Mouse (Mus musculus): Measurements from ENCODE around the gene Ip6k3.
A peak's percentile ranks its signal among the peaks of the same experiment; 100 is the strongest.

The Ip6k3 gene

DNA sequence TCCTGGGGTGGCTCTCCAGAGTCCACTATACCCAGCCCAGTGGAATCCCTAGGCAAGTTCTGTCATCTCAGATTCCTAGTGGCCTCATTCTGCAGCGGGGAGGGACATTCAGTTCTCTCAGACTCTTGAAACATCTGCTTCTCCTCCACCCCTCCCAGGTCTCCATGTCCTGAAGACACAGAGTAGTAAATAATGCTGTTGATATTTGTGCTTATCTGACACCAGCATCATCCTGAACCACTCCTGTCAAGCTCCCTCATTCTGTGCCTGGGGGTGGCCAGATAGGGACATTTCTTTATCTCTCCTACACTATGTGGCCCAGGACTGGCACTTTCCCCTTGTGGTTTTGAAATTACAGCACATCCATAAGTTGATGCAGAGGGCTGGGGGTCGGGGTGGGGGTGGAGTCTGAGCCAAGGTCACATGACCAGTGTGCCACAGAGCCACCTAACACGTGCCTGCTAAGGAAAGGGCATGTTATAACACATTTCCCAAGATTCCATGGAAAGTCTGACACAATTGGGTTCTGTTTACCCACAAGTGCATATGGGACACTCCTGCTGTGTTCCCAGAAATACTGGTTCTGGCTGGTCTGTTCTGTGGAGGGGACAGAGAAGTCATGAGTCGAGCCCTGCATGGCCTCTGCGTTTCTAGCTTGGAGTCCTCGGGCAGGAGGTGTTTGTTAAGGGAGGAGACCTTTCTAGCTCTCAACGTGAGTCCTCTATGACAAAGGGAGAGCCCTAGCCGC lies 14.4 kb downstream of the Ip6k3 start:
- no peak for DNase-seq (ENCODE audit: low spot score)

DNA sequence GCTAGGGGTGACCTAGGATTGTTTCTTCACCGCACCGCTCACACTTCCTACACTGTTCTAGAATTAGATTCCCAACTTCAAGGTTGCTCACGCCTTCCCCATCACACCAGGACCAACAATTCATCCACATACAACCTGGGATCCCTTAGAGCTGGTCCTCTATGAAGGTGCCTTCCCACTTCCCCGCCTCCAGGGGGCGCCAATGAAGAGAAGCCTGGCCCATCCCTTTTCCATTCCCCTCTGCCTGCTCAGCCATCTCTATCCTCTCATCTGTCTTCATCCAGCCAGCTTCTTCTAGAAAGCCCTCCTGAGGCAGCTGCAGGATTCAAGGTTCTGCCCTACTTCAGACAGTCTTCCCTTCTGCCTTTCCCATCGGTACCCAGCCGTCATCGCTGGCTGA lies 16.2 kb downstream of the Ip6k3 start:
- peak; percentile 16 for DNase-seq (ENCODE audit: low spot score)

DNA sequence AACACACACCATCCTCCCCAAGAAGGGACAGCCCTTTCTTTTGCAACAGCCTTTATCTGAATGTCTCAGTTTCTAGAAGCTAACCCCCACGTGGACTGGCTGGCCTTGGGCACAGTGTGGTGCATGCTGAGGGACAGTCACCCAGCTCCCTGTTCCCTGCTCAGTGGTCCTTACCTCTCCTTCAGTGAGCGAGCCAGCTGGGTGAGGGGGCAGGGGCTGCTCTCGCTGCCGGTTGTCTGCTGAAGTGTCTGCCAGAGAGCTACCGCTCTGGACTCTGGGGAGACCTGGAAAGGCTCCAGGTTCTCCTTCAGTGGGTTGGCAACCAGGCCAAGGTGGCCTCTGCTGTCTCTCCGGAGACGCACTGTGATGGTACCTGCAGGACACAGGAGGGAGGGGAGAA lies 16.7 kb downstream of the Ip6k3 start:
- DNase-seq (ENCODE audit: low spot score): no peak

DNA sequence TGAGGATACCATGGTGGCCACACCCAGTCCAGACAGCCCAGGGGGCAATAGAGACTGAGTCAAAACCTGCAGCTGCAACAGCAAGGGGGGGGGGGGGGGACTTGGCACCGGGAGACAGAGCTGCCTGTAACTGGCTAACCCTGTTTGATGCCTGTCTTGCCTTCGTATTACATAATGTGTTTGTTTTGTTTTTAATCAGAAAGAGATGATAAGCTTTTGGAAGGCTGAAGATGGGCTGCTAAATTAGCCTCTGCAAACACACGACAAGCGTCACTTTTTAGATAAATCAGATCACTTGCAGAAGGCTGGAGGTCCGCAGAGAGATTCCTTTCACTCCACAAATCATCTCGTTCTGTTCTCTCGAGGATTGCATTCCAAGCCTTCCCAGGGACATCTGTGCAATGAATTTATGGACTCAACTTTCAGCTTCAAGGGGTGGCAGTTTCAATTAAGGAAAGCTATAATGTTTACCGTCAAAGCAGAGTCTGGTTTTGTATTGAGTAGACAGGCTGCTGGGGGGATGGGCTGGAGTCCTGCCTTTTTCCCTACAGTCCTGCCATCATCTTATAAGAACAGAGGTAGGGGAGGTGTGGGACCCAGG lies 21.2 kb downstream of the Ip6k3 start:
- DNase-seq (ENCODE audit: low spot score): no peak

DNA sequence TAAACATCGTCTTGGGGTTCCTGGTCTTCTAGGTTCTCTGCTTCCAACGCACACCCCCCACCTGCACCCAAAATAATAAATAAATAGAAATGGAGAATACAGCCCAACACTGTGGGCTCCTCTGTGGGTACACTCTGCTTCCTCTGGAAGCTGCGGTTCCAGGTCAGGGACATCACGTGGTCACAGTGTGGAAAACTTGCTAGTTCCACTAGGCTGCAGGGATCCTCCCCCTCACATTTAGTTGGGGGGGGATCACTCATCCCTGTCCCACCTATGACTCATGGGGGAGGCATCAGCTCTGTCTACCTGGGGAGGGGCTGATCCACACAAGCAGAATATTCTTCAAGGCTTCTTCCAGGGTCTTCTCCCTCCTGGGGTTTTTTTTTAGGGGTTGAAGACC lies 23.4 kb downstream of the Ip6k3 start:
- DNase-seq (ENCODE audit: low spot score): no peak

DNA sequence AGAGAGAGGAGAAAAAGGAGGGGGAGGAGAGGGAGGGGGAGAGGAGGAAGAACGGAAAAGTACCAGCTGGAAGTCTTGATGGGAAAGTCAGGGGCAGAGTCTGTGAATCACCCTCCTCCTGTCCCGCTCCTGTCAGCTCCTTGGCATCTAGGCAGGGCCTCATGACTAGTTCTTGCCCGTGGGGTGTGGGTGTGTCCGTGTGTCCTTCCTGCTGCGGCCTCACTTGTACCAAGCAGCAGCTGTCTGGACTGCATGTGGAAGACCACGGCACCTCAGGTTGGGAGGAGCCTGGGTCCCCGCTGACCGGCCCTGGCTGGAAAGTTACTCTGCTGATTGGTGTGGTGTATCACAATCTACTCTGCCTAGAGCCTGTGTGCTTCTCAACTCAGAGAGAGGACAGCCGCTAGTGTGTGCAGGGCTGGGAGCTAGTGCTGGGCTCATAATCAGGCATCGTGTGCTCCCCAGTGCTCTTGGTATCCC lies 25.6 kb downstream of the Ip6k3 start:
- DNase-seq (ENCODE audit: low spot score): no peak

DNA sequence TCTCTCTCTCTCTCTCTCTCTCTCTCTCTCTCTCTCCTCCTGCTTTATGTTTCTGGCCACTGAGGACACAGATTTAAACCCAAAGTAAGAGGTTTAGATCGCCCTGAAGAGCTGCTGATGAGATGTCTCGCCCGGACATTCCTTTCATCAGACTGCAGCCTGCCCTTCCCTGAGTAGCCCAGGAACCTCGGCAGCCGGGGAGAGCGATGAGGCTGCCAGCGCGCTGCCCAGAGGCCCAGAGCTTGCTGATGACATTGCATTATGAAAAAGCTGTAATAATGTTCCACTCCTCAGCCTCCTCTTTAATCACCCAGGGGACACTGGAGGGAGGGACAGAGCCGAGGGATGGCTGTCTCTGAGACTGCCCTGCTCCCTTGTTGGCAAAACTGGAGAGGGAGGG lies 27.3 kb downstream of the Ip6k3 start:
- no peak for DNase-seq (ENCODE audit: low spot score)

DNA sequence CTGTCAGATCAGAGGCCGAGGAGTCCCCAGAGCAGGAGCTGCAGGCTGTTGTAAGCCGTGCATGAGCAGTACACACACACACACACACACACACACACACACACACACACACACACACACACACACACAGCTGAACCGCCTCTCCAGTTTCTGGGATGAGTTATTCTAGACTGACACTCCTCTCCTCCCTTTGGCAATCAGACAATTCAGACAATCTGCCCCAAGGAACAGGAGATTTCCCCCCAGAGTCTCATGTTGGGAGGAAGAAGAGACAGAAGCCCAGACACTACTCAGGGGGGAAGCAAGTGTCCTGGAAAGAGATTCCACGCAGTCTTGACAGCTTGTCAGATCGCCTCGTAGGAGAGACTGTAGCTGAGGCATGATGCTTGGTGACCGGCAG lies 28.3 kb downstream of the Ip6k3 start:
- DNase-seq (ENCODE audit: low spot score): no peak

DNA sequence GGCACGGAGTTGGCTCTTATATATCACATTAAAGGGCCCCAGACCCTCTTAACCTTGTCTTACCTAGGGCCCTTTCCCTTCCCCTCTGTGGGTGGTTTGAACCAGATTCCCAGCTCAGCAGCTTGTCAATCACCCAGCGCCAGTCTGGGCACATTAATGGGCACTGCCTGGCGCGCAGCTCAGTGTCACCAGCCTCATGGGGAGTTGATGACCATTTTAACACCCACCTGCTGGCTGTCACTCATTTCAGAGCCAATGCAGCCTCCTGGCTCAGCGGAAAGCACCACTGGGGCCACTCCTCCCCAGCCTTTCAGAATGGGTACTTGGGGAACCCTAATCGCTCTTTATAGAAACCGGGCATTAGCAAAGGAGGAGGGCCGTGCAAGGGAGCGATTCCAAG lies 29.2 kb downstream of the Ip6k3 start:
- DNase-seq (ENCODE audit: low spot score): no peak

DNA sequence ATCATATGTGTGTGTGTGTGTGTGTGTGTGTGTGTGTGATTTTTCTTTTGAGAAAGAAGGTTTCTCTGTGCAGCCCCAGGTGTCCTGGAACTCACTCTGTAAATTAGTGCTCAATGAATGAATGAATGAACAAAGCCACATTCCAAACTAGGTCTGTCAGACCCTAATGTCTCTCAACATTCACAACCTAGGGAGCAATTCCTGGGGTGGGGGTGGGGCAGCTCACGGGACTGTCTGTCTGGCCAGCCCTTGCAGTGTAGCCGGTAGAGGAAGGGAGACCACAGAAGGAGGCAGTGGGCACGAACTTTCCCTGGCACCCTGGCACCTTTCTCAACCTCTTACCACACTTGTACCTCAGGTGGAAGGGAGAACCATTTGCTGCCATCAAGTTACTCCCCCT lies 32.9 kb downstream of the Ip6k3 start:
- no peak for DNase-seq (ENCODE audit: low spot score)

DNA sequence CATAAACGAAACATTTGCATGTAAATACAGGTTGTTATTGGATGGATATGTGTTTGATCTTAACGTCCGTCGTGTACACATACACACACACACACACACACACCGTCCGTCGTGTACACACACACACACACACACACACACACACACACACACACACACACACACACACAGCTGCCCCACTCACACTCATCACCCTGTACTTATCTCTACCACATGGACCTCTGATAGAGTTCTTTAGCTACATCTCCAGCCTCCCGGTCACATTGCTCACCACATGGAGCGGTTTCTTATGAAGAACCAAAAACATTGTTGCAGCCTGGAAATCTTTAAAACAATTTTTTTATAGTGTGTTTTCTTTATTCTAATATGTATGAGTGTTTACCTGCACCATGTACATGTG lies 33.4 kb downstream of the Ip6k3 start:
- DNase-seq (ENCODE audit: low spot score): no peak

DNA sequence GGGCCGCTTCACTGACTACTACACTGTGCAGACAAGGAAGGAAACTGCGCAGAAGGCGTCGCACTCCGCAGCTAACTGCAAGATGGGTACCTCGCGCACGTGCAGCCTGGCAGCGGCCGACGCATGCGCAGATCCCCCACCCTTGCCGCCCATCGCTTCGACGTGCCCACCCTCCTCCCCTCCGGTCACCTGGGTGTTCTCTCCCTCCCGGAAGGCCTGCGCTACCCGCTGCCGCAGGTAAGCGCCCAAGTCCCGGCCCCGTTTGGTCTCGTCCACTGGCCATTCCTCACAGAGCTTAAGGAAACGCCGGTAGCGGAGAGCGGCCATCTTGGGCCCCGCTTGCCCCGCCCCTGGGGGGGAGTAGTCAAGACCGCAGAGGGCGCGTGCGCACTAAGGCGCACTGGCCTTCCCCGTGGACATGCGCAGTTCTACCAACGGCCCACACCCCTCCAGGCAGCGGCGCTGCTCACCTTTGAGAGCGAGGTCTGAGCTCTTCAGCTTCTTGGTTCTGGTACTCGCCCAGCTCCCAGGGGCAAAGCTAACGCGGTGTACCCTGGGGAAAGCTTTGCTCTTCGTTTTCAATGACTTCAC lies 33.9 kb downstream of the Ip6k3 start, which contains the start of gene Uqcc2:
Uqcc2 (minus strand) TSS at position 366 of the 591 bp plus-strand sequence.
- DNase-seq (ENCODE audit: low spot score): peak; percentile 97

DNA sequence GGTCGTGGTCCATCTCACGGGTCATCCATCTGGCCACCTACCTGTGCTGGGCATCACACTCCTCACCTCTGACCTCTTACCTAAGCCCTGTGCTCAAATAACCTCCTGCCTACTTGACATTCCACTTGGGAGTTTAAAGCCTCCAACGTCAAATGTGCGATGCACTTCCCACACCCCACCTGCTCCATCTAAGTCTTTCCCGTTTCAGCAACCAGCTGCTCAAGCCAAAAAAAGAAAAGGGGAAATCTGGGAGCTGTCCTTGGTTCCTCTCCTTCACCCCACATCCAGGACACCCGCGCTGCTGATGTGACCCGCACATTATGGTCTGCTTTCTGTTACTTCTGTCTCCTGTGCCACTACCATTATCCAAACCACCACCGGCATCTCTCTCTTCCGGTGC lies 35.4 kb downstream of the Ip6k3 start:
- no peak for DNase-seq (ENCODE audit: low spot score)

DNA sequence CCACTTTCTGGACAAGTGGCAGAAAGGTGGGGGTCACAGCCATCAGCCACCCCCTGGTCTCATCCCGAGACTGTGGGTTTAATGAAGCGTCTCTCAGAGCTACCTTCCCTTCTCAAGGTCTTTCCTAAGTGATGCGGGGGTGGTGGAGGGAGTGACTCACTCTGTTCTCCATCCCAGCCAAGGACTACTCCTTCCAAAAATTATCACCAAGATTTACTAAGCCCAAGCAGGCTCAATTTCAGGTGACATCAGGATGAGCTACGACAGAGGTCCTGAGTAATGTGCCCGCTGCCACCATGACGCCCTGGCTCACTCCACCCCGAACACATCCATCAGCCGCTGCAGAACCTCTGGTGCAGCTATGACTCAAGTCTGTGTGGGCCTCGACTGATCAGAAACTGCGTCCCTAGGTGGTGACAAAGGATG lies 36.3 kb downstream of the Ip6k3 start:
- no peak for DNase-seq (ENCODE audit: low spot score)

DNA sequence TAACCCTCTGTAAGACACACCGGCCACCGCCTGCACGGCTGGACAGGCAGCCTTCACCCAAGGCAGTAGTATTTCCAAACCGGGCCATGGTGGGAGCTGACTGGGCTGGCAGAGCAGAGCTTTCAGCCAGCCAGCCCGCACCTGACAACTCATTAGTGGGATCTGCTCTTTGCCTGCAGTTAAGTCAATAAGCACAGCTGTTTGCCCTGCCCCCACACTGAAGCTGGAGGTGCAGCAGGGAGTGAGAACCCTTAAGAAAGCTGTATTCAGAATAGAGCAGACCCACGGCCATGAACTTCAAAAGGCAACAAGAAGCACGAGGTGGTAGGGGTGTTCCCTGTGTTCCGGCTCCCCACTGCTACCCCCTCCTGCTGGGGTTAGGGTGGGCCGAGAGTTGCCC lies 37.3 kb downstream of the Ip6k3 start:
- no peak for DNase-seq (ENCODE audit: low spot score)

DNA sequence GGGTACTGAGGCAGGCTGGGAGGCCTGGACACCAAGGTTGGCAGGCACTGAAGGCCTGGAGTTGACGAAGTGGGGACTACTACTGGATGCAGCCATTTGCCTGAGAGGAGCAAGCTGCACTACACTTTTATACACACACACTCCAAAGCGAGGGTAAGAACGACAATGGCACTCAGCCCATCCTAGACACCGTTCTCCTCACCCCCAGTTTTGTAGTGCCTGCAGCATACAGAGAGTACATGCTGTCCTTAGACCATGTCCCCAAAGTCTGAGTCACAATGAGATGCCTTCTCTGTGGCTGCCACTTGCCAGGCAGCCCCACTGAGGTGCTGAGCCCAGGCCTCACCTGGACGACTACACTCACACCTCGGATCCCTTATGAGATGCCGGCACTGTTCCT lies 37.8 kb downstream of the Ip6k3 start:
- no peak for DNase-seq (ENCODE audit: low spot score)

DNA sequence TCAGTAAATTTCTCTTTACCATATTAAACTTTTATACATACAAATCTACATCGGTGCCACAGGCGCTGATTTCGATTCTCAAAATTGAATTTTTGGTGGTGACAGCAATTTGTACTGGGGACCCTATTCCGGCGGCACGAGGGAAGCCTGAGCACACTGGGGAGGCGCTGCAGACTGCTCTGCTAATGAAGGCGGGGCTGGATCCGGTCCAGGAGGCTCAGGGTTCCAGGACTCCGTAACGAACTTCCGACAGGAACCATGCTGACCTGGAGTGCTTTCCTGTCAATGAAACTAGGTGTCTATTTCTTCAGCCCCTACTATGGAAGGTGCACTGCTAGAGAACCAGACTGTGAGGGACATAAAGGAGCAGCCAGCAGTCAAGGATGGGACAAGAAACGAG lies 38.3 kb downstream of the Ip6k3 start:
- DNase-seq (ENCODE audit: low spot score): no peak

DNA sequence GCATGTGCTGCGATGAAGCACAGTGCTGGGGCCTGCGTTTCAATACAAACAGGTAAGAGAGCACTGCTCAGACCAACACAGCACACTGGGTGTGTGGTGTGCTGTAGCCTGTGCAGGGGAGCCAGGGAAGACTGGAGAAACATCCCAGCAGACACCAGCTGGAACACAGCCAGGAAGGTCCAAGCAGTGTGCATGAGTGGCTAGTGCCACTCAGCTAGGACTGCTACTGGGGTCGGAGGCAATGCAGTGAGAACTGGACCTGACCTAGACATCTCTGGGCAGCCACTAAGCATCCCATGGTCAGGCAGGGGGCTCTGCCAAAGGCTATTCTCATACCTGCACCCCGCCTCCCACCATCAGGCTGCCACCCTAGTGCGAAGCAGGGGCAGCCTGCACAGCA lies 39.4 kb downstream of the Ip6k3 start:
- DNase-seq (ENCODE audit: low spot score): no peak

DNA sequence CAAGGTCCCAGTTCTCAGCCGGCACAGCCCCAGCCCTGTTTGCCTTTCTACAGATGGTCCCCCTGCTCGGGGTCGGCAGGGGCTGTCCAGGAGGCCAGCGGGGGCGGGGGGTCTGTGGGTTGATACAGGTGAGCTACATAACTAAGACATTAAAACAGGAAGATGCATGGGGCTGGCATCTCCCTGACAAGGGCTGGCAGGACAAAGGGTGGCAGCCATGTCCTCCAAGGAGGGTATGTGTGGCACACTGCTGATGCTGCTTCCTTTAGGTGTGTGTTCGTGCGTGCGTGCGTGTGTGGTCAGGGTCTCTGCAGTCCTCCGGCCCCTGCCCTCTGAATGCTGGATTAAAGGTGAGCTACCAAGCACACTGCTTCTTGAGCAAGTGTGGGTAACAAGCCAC lies 40.6 kb downstream of the Ip6k3 start:
- no peak for DNase-seq (ENCODE audit: low spot score)

DNA sequence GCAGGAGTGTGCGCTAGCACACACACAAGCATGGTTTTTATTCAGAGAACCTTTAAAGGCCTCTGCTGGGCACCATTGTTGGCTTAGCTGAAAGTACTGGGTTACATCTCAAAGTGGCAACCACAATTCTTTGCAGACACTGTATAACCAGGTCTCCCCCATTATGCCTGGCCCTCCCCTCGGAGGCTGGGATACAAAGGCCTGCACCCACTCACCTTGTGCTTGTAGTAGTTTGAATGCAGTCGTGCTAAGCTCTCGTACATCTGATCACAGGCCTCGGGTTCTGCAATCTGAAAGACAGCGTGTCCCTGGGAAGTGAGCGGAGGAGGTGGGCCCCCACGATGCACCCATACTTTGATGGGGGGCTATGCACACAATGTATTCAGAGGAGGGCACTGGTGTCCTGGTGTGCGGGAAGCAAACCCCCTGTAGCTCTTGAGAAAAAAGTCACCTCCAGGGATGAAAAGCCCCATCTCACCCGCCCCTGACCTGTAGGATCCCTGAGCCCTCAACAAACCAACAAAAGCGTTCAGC lies 41.9 kb downstream of the Ip6k3 start:
- no peak for DNase-seq (ENCODE audit: low spot score)

DNA sequence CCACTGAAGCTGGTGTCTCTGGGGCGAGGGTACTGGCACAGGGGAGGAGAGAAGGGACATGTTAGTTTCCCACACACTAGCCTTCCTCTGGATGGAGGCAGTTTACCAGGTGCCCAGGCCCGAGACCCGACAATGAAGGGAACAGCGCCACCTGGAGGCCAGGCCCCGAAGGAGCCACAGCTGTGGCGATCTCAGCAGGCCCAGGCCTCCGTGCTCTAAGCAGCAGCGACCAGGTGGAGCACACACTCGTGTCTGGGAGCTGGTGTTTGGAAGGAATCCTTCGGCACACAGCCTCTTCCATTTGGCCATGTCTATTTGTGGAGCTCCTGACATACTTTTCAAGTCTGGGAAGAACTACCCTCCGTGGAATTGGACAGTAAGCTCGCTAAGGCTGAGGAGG lies 42.4 kb downstream of the Ip6k3 start:
- peak; percentile 72 for DNase-seq (ENCODE audit: low spot score)

DNA sequence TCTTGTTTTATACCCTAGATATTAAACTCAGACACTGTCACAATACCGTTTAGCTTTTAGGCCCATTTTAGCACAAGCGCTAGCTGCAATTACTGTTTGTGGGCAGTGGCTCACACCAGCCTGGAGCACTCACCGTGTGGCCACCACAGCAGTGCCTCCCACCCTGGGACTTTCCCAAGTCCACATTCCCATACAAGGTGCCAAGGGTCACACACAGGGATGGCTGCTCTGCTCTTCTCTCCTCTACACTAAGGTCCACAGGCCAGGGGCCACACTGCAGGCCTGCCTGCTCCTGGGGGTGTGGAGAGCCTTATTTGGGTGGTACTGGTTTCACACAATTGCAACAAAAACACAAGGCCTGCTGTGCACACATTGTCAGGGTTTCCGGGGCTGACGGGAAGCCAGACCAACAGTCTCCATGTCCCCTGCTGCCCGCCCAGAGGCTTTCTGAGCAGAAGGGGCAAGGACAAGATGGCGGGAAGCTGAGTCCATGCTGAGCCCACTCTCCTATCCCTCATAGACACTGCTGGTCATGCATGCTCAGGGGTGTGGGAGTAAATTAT lies 43.7 kb downstream of the Ip6k3 start:
- no peak for DNase-seq (ENCODE audit: low spot score)

DNA sequence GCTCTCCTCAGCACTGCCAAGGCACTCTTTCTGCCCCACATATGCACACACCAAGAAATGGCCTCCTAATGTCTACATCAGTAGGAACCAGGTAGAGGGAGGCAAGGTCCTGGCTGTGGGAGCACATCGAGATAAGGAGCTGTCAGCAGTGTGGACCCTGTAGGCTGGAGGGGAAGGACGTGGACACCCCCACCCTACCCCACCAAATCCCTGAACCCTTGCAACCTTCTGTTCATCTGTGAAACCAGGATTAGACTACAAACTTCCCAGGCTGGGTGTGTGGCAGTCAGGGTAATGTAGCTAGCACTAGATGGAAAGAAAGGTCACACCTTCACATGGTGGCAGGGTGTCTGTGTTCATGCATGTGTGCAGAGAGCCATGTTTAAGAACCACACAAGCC lies 44.5 kb downstream of the Ip6k3 start:
- no peak for DNase-seq (ENCODE audit: low spot score)
